Mouse (Mus musculus): ENCODE data around the gene Pik3cg. TPM values are rescaled to one million over a fixed set of nuclear protein-coding genes. Genes with fewer than 3 reads are reported as not detected.
"Not testable (repeated sequence)": the region's sequence is repeated elsewhere in the genome, so short reads cannot be mapped to it uniquely, and the experiment has no call there.

The Pik3cg gene
- polyA plus RNA-seq (2012; ENCODE audit: insufficient read depth, insufficient read length, missing spikeins), result 1.2 and 1.9 TPM in 2 replicates

- Histone ChIP-seq H3K4me3 (ENCODE audit: insufficient read depth, low read depth, low read length) (peak within 1 kb of the TSS; percentile 60), H3K4me1 (ENCODE audit: control insufficient read depth, insufficient read depth, insufficient read length, low read length) (peaks cover 3% of the 10 kb centered on the region; the same call in 1 of the 2 replicates), H3K27ac (replicated peaks; ENCODE audit: low read depth, low read length) (peak within 1 kb of the TSS; percentile 80)
Observed at GRCm38 (mm10) chr12:32207948-32208891, at the start of gene Pik3cg. Gene Pik3cg (minus strand): TSS chr12:32208659.

GRCm38 (mm10) chr12:32248483-32248882 is 40.0 kb upstream of the Pik3cg start:
- H3K4me1 ChIP-seq (ENCODE audit: control insufficient read depth, insufficient read depth, insufficient read length, low read length), result peaks cover 7% of the 10 kb centered on the region; the same call in 1 of the 2 replicates

GRCm38 (mm10) chr12:32245566-32246233 is 37.2 kb upstream of the Pik3cg start:
- H3K27ac ChIP-seq (replicated peaks; ENCODE audit: low read depth, low read length), result 0 out of 2 replicates have a peak overlapping the region, but pooled peaks have one; percentile 9
- no peak overlapping the region for H3K4me3 ChIP-seq (ENCODE audit: insufficient read depth, low read depth, low read length)
- H3K4me1 ChIP-seq (ENCODE audit: control insufficient read depth, insufficient read depth, insufficient read length, low read length), result peaks cover 4% of the 10 kb centered on the region; the same call in 1 of the 2 replicates

More at GRCm38 (mm10) chr12:32248483-32248882, 40.0 kb upstream of the Pik3cg start:
- Histone ChIP-seq H3K27ac (replicated peaks; ENCODE audit: low read depth, low read length) (peak overlapping the region; percentile 93), H3K4me3 (ENCODE audit: insufficient read depth, low read depth, low read length) (no peak overlapping the region)

GRCm38 (mm10) chr12:32243586-32243985 is 35.1 kb upstream of the Pik3cg start:
- Histone ChIP-seq H3K4me3 (ENCODE audit: insufficient read depth, low read depth, low read length) (no peak overlapping the region), H3K4me1 (ENCODE audit: control insufficient read depth, insufficient read depth, insufficient read length, low read length) (no peaks in the 10 kb centered on the region)

GRCm38 (mm10) chr12:32239134-32239533 is 30.7 kb upstream of the Pik3cg start:
- H3K4me1 ChIP-seq (ENCODE audit: control insufficient read depth, insufficient read depth, insufficient read length, low read length); H3K27ac ChIP-seq (replicated peaks; ENCODE audit: low read depth, low read length); H3K4me3 ChIP-seq (ENCODE audit: insufficient read depth, low read depth, low read length): not testable (repeated sequence)

More at GRCm38 (mm10) chr12:32243586-32243985, 35.1 kb upstream of the Pik3cg start:
- H3K27ac ChIP-seq (replicated peaks; ENCODE audit: low read depth, low read length), result peak overlapping the region; percentile 77; the same call in 1 of the 2 replicates

- no peak overlapping the region for H3K27ac ChIP-seq (replicated peaks; ENCODE audit: low read depth, low read length)
- peaks cover 3% of the 10 kb centered on the region; the same call in 1 of the 2 replicates for H3K4me1 ChIP-seq (ENCODE audit: control insufficient read depth, insufficient read depth, insufficient read length, low read length)
- H3K4me3 ChIP-seq (ENCODE audit: insufficient read depth, low read depth, low read length), result no peak overlapping the region
Observed at GRCm38 (mm10) chr12:32238433-32238832, 30.0 kb upstream of the Pik3cg start.

- no peak overlapping the region; the same call in 1 of the 2 replicates for H3K27ac ChIP-seq (replicated peaks; ENCODE audit: low read depth, low read length)
Observed at GRCm38 (mm10) chr12:32237839-32238238, 29.4 kb upstream of the Pik3cg start.

GRCm38 (mm10) chr12:32237139-32237538 is 28.7 kb upstream of the Pik3cg start:
- H3K4me3 ChIP-seq (ENCODE audit: insufficient read depth, low read depth, low read length), result no peak overlapping the region

More at GRCm38 (mm10) chr12:32237839-32238238, 29.4 kb upstream of the Pik3cg start:
- H3K4me3 ChIP-seq (ENCODE audit: insufficient read depth, low read depth, low read length), result no peak overlapping the region
- H3K4me1 ChIP-seq (ENCODE audit: control insufficient read depth, insufficient read depth, insufficient read length, low read length), result peaks cover 3% of the 10 kb centered on the region; the same call in 1 of the 2 replicates

GRCm38 (mm10) chr12:32236450-32236849 is 28.0 kb upstream of the Pik3cg start:
- H3K4me3 ChIP-seq (ENCODE audit: insufficient read depth, low read depth, low read length), result no peak overlapping the region
- H3K4me1 ChIP-seq (ENCODE audit: control insufficient read depth, insufficient read depth, insufficient read length, low read length), result peaks cover 3% of the 10 kb centered on the region; the same call in 1 of the 2 replicates
- H3K27ac ChIP-seq (replicated peaks; ENCODE audit: low read depth, low read length), result no peak overlapping the region

More at GRCm38 (mm10) chr12:32237139-32237538, 28.7 kb upstream of the Pik3cg start:
- Histone ChIP-seq H3K4me1 (ENCODE audit: control insufficient read depth, insufficient read depth, insufficient read length, low read length) (peaks cover 3% of the 10 kb centered on the region; the same call in 1 of the 2 replicates), H3K27ac (replicated peaks; ENCODE audit: low read depth, low read length) (no peak overlapping the region)

- H3K4me3 ChIP-seq (ENCODE audit: insufficient read depth, low read depth, low read length), result no peak overlapping the region
- H3K27ac ChIP-seq (replicated peaks; ENCODE audit: low read depth, low read length), result no peak overlapping the region
- H3K4me1 ChIP-seq (ENCODE audit: control insufficient read depth, insufficient read depth, insufficient read length, low read length), result peaks cover 3% of the 10 kb centered on the region; the same call in 1 of the 2 replicates
Observed at GRCm38 (mm10) chr12:32233871-32234270, 25.4 kb upstream of the Pik3cg start.

- Histone ChIP-seq H3K27ac (replicated peaks; ENCODE audit: low read depth, low read length) (no peak overlapping the region), H3K4me3 (ENCODE audit: insufficient read depth, low read depth, low read length) (no peak overlapping the region), H3K4me1 (ENCODE audit: control insufficient read depth, insufficient read depth, insufficient read length, low read length) (no peaks in the 10 kb centered on the region)
Observed at GRCm38 (mm10) chr12:32231398-32231797, 22.9 kb upstream of the Pik3cg start.

GRCm38 (mm10) chr12:32223629-32224028 is 15.2 kb upstream of the Pik3cg start:
- Histone ChIP-seq H3K4me1 (ENCODE audit: control insufficient read depth, insufficient read depth, insufficient read length, low read length) (no peaks in the 10 kb centered on the region), H3K4me3 (ENCODE audit: insufficient read depth, low read depth, low read length) (no peak overlapping the region), H3K27ac (replicated peaks; ENCODE audit: low read depth, low read length) (no peak overlapping the region)

GRCm38 (mm10) chr12:32222758-32223385 is 14.4 kb upstream of the Pik3cg start:
- H3K4me3 ChIP-seq (ENCODE audit: insufficient read depth, low read depth, low read length), result no peak overlapping the region
- no peak overlapping the region for H3K27ac ChIP-seq (replicated peaks; ENCODE audit: low read depth, low read length)
- no peaks in the 10 kb centered on the region for H3K4me1 ChIP-seq (ENCODE audit: control insufficient read depth, insufficient read depth, insufficient read length, low read length)

GRCm38 (mm10) chr12:32220387-32220786 is 11.9 kb upstream of the Pik3cg start:
- H3K4me1 ChIP-seq (ENCODE audit: control insufficient read depth, insufficient read depth, insufficient read length, low read length), result no peaks in the 10 kb centered on the region
- H3K4me3 ChIP-seq (ENCODE audit: insufficient read depth, low read depth, low read length), result no peak overlapping the region
- no peak overlapping the region for H3K27ac ChIP-seq (replicated peaks; ENCODE audit: low read depth, low read length)
